Mouse (Mus musculus): Measurements from ENCODE around the gene Cd209g.
"Not testable (repeated sequence)": the region's sequence is repeated elsewhere in the genome, so short reads cannot be mapped to it uniquely, and the experiment has no call there.

The Cd209g gene

DNA sequence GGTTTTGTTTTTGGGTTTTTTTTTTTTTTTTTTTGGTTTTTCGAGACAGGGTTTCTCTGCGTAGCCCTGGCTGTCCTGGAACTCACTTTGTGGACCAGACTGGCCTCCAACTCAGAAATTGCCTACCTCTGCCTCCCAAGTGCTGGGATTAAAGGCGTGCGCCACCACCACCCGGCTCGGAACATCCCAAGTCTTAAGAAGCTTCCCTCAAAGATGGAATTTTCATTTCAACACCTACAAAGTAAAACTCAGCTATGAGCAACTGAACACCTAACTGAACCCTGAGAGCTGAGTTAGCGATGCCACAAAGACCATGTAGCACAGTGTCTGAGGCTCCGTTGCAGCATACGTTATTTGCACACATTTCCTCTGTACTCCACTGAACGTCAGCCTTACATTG is at the start of gene Cd209g:
TSS of gene Cd209g (plus strand) at position 301 of the 400 bp plus-strand sequence.
- no peak for DNase-seq

GRCm38 (mm10) chr8:4087180-4087722 is 46.6 kb upstream of the Cd209g start:
- not testable (repeated sequence) for DNase-seq

DNA sequence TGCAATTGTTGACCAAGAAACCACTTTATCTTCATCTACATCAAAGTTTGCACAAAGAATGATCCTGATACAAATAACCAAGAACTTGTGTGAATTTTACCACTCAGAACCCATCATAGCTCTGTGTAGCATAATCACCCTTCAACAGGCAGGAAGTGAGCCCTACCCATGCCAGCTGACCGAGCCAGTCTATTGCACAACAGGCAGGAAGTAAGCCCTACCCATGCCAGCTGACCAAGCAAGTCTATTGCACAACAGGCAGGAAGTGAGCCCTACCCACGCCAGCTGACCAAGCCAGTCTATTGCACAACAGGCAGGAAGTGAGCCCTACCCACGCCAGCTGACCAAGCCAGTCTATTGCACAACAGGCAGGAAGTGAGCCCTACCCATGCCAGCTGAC is 45.4 kb upstream of the Cd209g start:
- not testable (repeated sequence) for DNase-seq

DNA sequence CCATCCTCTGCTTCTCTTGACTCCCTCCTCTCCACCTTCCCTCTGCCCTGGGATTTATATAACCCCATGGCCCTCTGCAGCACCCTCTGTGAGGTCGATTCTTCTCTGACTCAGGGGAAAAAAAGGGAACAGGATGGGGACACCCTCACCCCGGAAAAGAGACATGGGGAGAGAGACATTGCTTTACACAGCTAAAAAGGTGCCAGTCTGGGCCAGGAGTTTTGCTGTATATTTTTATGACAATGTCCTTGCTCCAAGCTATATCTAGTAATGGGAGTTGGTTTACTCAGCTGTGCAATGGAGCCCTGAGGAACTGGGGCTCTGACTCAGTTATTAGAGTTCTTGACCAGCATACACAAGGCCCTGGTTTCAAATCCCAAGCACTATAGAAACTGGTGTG is 28.2 kb upstream of the Cd209g start, which contains the start of gene Cd209f:
TSS of gene Cd209f (minus strand) at position 101 of the 400 bp plus-strand sequence.
- not testable (repeated sequence) for DNase-seq

GRCm38 (mm10) chr8:4139660-4140646 is 6.1 kb downstream of the Cd209g start:
- peak; percentile 53 to 77 for DNase-seq

- DNase-seq: no peak
Observed at GRCm38 (mm10) chr8:4141721-4142120, 7.8 kb downstream of the Cd209g start.

- no peak for DNase-seq
Observed at GRCm38 (mm10) chr8:4147272-4147671, 13.4 kb downstream of the Cd209g start.

DNA sequence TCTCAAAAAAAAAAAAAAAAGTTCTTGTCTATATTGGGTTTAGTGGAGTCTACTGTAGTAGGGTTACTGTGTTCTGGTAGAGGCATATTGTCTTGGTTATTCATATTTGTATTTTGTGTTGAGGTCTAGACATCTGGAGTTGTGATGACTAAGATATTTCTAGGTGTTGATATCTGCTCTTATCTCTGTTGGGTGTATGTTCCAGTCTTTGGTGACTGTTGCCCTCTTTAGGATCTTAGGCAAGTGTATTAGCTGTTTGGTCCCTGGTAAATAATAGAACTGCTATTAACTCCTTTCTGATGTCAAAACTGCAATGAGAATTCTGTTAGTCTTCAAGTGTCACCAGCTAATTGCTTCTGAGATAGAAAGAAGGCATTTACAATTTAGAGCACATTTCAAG is 21.0 kb downstream of the Cd209g start:
- no peak for DNase-seq

- DNase-seq: no peak
Observed at GRCm38 (mm10) chr8:4162786-4163185, 28.9 kb downstream of the Cd209g start.

GRCm38 (mm10) chr8:4165176-4165851 is 31.4 kb downstream of the Cd209g start:
- no peak for DNase-seq

- DNase-seq: peak; percentile 98 to 99
Observed at GRCm38 (mm10) chr8:4165852-4166751, 32.2 kb downstream of the Cd209g start, which contains the start of gene Evi5l. Gene Evi5l (plus strand): TSS chr8:4166567.

GRCm38 (mm10) chr8:4166881-4167525 is 33.1 kb downstream of the Cd209g start:
- DNase-seq: no peak

GRCm38 (mm10) chr8:4167918-4168317 is 34.0 kb downstream of the Cd209g start:
- no peak for DNase-seq

DNA sequence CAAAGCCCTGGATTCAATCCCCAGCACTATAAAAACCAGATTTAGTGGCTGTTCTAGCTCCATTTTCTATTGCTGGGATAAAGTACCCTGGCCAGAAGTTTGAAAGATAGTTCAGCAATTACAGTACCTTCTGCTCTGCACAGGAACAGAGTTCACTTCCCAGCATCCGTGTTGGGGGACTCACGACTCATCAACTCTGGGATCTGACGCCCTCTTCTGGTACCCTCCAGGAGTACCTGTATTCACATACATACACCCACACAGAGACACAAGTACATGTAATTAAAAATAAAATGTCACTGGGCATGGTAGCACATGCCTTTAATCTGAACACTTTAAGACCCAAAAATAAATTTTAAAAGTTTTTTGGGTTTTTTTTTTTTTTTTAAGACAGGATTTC is 38.6 kb downstream of the Cd209g start:
- DNase-seq: no peak

DNA sequence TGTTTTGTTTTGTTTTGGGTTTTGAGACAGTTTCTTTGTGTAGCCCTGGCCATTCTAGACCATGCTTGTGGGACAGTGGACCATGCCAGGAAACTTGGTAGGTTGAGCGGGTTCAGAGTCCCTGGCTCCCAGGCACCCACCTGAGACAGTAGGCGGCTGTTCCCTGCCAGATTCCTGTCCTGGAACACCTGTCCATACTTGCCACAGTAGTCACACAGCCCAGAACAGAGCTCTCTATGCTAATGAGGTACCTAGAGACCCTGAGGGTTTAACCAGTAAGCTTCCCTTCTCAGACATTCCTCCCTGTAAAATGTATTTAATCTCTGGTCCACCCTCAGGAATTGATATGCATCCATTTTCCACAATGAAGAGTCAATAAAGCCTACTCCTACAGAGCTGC is 40.1 kb downstream of the Cd209g start:
- DNase-seq: no peak

GRCm38 (mm10) chr8:4183409-4183808 is 49.5 kb downstream of the Cd209g start:
- no peak for DNase-seq

DNA sequence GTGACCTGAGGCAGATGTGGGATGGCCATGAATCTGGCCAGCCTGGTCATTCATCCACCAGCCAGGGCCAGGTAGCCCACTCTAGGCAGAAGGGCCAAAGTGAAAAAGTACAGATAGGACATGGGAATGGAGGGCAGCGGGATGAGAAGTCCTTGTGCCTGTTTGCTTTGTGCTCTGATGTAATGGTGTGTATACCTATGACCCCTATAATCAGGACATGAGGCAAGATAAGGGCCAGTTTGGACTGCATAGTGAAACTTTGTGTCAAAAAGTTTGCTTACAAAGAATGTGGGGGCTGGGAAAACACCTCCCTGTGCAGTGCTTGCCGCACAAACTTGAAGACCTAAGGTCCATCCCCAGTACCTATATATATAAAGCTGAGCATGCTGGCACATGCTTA is 52.3 kb downstream of the Cd209g start:
- DNase-seq: no peak

Data from lung, postnatal 4 days (tissue).